Mouse (Mus musculus) ES-E14 (cell line): ENCODE measurements around the gene D930020B18Rik. TPM values are rescaled to one million over a fixed set of nuclear protein-coding genes. Genes with fewer than 3 reads are reported as not detected.

Source experiments
- DNase-seq: peaks from one replicate; pipeline ENCODE4 v3.0.0-alpha.2; 2013; ENCODE audit warnings: low read depth, low spot score
- H3K27ac ChIP-seq: 2 replicates; pipeline ENCODE4 v1.5.1; 2012; ENCODE audit warnings: low read depth, mild to moderate bottlenecking, low read length, moderate library complexity, mixed read lengths; ENCODE audit not compliant: poor library complexity, insufficient read depth, severe bottlenecking
- H3K36me3 ChIP-seq: 2 replicates; pipeline ENCODE4 v1.6.1; 2012; ENCODE audit warnings: mild to moderate bottlenecking, low read length, moderate library complexity, mixed read lengths; ENCODE audit not compliant: control insufficient read depth, poor library complexity, insufficient read depth, severe bottlenecking
- H3K4me1 ChIP-seq, 2 experiments: fragments of 150-350 bp in 1 of 2; sonication (generic) in 1 of 2; 2 replicates each; pipeline ENCODE4 v1.6.1; 2012; ENCODE audit warnings: low read length in 2 of 2, mild to moderate bottlenecking in 1 of 2, mixed read lengths in 1 of 2; ENCODE audit not compliant: control insufficient read depth in 2 of 2, insufficient read depth in 2 of 2, poor library complexity in 1 of 2
- H3K4me3 ChIP-seq, 2 experiments: fragments of 150-350 bp in 1 of 2; sonication (generic) in 1 of 2; 2 replicates each; pipeline ENCODE4 v1.5.1; 2012; ENCODE audit warnings: low read length in 2 of 2, low read depth in 1 of 2, mild to moderate bottlenecking in 1 of 2, mixed read lengths in 1 of 2; ENCODE audit not compliant: insufficient read depth in 1 of 2, poor library complexity in 1 of 2, severe bottlenecking in 1 of 2
- H3K9ac ChIP-seq: 2 replicates; pipeline ENCODE4 v1.6.1; 2012; ENCODE audit warnings: low read depth, mild to moderate bottlenecking, low read length, mixed read lengths; ENCODE audit not compliant: poor library complexity, insufficient read depth, severe bottlenecking
- H3K9me3 ChIP-seq: fragments of 150-350 bp; sonication (generic); 2 replicates; pipeline ENCODE4 v1.6.1; 2012; ENCODE audit warnings: low read depth, mild to moderate bottlenecking, low read length; ENCODE audit not compliant: control insufficient read depth, insufficient read depth
- CHD2 ChIP-seq: IDR thresholded peaks from 2 replicates; pipeline ENCODE4 v1.6.1; 2014; ENCODE audit warnings: mild to moderate bottlenecking, low read depth, low read length, inconsistent platforms
- HCFC1 ChIP-seq: IDR thresholded peaks from 2 replicates; pipeline ENCODE4 v1.6.1; 2012; ENCODE audit warnings: low read length, inconsistent platforms, borderline replicate concordance; ENCODE audit not compliant: insufficient read depth
- MAFK ChIP-seq: IDR thresholded peaks from 2 replicates; pipeline ENCODE4 v1.6.1; 2014; ENCODE audit warnings: mild to moderate bottlenecking, low read depth, low read length, inconsistent platforms; ENCODE audit not compliant: insufficient read depth
- ZC3H11A ChIP-seq: IDR thresholded peaks from 2 replicates; pipeline ENCODE4 v1.6.1; 2012; ENCODE audit warnings: low read depth, mild to moderate bottlenecking, inconsistent platforms, low read length, borderline replicate concordance
- ZNF384 ChIP-seq: IDR thresholded peaks from 2 replicates; pipeline ENCODE4 v1.6.1; 2012; ENCODE audit warnings: low read depth, low read length, inconsistent platforms
- in situ Hi-C, 2 experiments: fragments of 600-800 bp; cut with MboI; formaldehyde crosslinking; loops; one replicate each; pipeline ENCODE4 v1.15.1; 2025; ENCODE audit warnings: low sequenced_read_pairs in 2 of 2, inconsistent platforms in 1 of 2; ENCODE audit not compliant: unreplicated experiment in 2 of 2
- total RNA-seq: library from RNA; depleted of rRNA; stranded (reverse); fragments of 300-350 nt; gene quantifications from 2 replicates; pipeline ENCODE4 v1.2.3, GENCODE M21; 2012

Gene D930020B18Rik
- total RNA-seq, 1 experiment, result 0.13 TPM

DNA sequence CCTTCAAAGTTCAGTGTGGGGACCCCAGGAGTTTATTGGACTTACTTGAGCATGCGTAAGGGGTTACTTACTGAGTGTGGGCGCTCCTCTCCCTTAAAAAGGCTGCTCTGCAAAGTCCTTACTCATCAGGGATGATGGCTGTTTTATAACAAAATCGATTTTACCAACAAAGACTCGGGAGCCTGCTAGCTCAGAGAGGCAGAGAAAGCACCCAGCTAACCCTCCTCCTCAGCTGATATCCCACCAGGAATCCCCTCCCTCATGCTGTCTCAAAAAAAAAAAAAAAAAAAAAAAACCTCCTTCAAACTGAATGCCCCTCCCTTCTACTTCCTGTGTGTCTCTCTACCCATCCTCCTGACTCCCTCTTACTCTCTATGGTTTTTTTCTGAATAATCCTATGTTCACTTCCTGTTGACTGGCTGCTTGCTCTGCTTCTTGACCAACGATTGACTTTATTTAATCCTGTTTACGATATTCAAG is 12.8 kb upstream of the D930020B18Rik start:
- TF ChIP-seq MAFK (no peak), HCFC1 (no peak), ZC3H11A (no peak), CHD2 (no peak), ZNF384 (peak; percentile 97)
- no peak for DNase-seq
- peaks cover 0 to 5% of the 10 kb centered on the region in 2 experiments; a peak in 1 of 4 replicates for H3K4me1 ChIP-seq
- no peaks in the 10 kb centered on the region for H3K36me3 ChIP-seq
- H3K9ac ChIP-seq, result peak overlapping the region; percentile 93; the same call in 1 of the 2 replicates
- no peak overlapping the region for H3K27ac ChIP-seq
- H3K4me3 ChIP-seq, result peak overlapping the region; percentile 27 to 76
- no peaks in the 10 kb centered on the region for H3K9me3 ChIP-seq
- in situ Hi-C loops, result no loop called here

DNA sequence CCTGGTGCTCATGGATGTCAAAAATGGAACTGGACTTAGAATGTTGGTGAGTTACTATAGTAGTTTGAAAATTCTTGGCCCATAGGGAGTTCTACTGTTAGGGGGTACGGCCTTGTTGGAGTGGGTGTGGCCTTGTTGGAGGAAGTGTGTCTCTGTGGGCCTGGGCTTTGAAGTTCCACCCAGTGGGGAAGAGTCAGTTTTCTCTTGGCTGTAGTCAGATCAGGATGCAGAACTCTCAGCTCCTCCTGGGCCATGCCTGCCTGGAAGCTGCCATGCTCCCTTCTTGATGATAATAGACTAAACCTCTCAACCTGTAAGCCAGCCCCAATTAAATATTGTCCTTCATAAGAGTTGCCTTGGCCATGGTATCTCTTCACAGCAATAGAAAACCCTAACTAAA is 7.2 kb upstream of the D930020B18Rik start:
- Histone ChIP-seq H3K9me3 (no peaks in the 10 kb centered on the region), H3K27ac (no peak overlapping the region), H3K4me1 (peaks cover 0 to 3% of the 10 kb centered on the region in 2 experiments; a peak in 1 of 4 replicates), H3K36me3 (no peaks in the 10 kb centered on the region), H3K9ac (no peak overlapping the region), H3K4me3 (no peak overlapping the region)
- TF ChIP-seq ZNF384 (no peak), HCFC1 (no peak), MAFK (no peak), CHD2 (no peak), ZC3H11A (no peak)
- in situ Hi-C loops, result no loop called here
- no peak for DNase-seq

DNA sequence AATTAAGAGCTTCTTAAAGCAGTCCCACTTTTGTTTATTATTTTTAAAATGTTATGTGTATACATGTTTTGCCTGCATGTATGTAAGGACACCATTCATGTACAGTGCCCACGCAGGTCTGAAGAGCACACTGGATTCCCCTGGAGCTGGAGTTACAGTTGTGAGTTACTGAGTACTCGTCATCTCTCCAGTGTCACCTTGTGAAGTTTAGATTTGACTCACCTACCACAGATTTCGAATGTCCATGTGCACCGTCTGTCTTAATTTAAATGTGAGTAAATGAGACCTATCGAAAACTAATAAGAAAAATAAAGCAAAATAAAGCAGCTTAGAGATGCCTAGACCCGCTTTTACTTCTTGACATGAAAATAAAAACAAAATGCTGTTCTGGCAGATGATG is 5.1 kb upstream of the D930020B18Rik start:
- Histone ChIP-seq H3K9me3 (no peaks in the 10 kb centered on the region), H3K9ac (no peak overlapping the region), H3K27ac (no peak overlapping the region), H3K4me1 (peaks cover 0 to 8% of the 10 kb centered on the region in 2 experiments; a peak in 1 of 4 replicates), H3K36me3 (no peaks in the 10 kb centered on the region), H3K4me3 (no peak overlapping the region)
- no peak for TF ChIP-seq MAFK
- TF ChIP-seq CHD2, result no peak
- no peak for TF ChIP-seq HCFC1
- TF ChIP-seq ZNF384, result no peak
- no peak for TF ChIP-seq ZC3H11A
- DNase-seq, result no peak
- in situ Hi-C loops, result no loop called here

DNA sequence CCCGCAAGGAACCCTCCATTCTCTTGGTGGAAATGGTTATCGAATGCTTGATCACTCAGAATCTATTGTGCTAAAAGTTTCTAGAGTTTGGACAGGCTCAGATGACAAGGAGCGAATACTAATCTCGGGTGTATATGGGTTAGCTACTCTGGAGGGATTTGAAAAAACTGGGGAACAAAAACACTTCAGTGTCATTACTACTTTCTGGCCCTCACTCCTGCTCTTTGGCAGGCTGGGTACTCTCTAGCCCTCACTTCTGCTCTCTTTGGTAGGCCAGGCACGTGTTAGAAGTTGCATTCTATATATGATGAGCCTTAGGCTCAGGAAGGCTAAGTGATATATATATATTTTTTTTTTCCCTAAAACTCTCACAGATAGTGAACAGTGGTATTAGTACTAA is 1.8 kb upstream of the D930020B18Rik start:
- no peaks in the 10 kb centered on the region for H3K9me3 ChIP-seq
- TF ChIP-seq MAFK (no peak), ZNF384 (no peak), ZC3H11A (no peak), HCFC1 (no peak), CHD2 (no peak)
- H3K4me3 ChIP-seq, result no peak overlapping the region
- DNase-seq, result no peak
- H3K27ac ChIP-seq, result no peak overlapping the region
- no peak overlapping the region for H3K9ac ChIP-seq
- peaks cover 0 to 8% of the 10 kb centered on the region in 2 experiments; a peak in 1 of 4 replicates for H3K4me1 ChIP-seq
- H3K36me3 ChIP-seq, result no peaks in the 10 kb centered on the region
- in situ Hi-C loops, result no loop called here

DNA sequence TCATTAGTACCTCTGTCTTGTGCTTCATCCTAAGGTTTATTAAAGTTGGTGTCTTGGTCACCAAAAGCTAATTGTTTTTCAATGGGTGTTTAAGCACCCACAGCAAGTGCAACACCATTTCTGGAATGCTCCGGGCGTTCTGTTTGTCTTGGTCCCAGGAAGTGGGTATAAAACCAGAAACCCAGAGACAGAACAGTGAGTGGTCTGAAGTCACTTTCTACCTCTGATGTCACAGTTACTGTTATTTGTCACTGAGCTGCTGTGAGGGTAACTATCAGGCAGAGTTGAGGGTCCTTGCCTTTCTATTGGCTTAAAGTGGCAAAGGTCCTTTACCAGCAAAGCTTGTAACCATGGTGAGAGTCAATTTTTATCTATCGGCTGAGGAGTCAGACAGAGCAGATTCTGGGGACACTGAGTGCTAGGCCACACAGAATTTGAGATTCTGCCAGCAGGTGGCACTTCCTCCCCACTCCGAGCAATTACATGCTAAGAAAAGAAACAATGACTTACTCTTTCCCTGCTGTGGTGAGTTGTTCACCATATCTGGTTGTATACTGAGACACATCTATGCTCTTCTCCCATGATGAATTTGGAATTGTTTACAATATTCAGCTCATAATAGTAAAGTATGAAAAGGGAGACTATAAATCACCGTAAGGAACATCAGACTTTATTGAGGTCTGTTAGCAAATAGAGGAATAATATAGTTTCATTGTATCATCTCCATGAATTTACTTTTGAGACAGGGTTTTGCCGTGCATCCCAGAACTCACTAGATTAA is 1.0 kb upstream of the D930020B18Rik start:
- H3K9ac ChIP-seq, result no peak overlapping the region
- no peak overlapping the region for H3K4me3 ChIP-seq
- in situ Hi-C loops, result no loop called here
- H3K27ac ChIP-seq, result no peak overlapping the region
- DNase-seq, result no peak
- TF ChIP-seq ZNF384, result no peak
- TF ChIP-seq ZC3H11A, result no peak
- TF ChIP-seq HCFC1, result no peak
- TF ChIP-seq CHD2, result no peak
- TF ChIP-seq MAFK, result no peak
- peaks cover 0 to 6% of the 10 kb centered on the region in 2 experiments; a peak in 1 of 4 replicates for H3K4me1 ChIP-seq
- H3K36me3 ChIP-seq, result no peaks in the 10 kb centered on the region
- no peaks in the 10 kb centered on the region for H3K9me3 ChIP-seq
